Mouse (Mus musculus) Patski (cell line): Measurements from ENCODE around the gene Paxip1. TPM values are rescaled to one million over a fixed set of nuclear protein-coding genes. Genes with fewer than 3 reads are reported as not detected.

Experiments used
- ATAC-seq: fragments of 100-300 bp; one replicate; pipeline ENCODE4 v1.8.0; 2021
- CTCF ChIA-PET: fragments of 350-600 bp; sonication (Branson Sonifier 250); formaldehyde crosslinking; loops from one replicate; lab custom pipeline; 2022; ENCODE audit warnings: inconsistent platforms; lab: Charles Lee
- POLR2A ChIA-PET: fragments of 350-600 bp; sonication (Branson Sonifier 250); formaldehyde crosslinking; loops from one replicate; lab custom pipeline; 2022; ENCODE audit warnings: antibody characterized with exemption, inconsistent platforms; lab: Charles Lee
- DNase-seq: peaks from one replicate; pipeline ENCODE4 v3.0.0-alpha.2; 2011; ENCODE audit warnings: low read depth, low spot score
- H3K27me3 ChIP-seq: fragments of 371-371 bp; one replicate; pipeline ENCODE4 v1.5.1; 2021
- CTCF ChIP-seq: fragments of 100-300 bp; IDR thresholded peaks from one replicate; pipeline ENCODE4 v1.5.1; 2021
- in situ Hi-C: fragments of 300-500 bp; cut with MboI; formaldehyde crosslinking; loops from 3 replicates; pipeline ENCODE4 v1.11.1; 2018; ENCODE audit warnings: low pct_unique_long_range_greater_than_20kb, mixed read lengths
- polyA plus RNA-seq: library from polyadenylated mRNA; unstranded; gene quantifications from one replicate; pipeline ENCODE4 v1.2.3, GENCODE M21; 2021

Gene Paxip1
- polyA plus RNA-seq, 1 experiment from 2014 or later: 31.9 TPM

GRCm38 (mm10) chr5:27705020-27705419, 86.5 kb downstream of the Paxip1 start:
- in situ Hi-C loops: no loop called here
- DNase-seq (no peak), ATAC-seq (no peak)
- CTCF ChIA-PET: interaction anchor here (1.6 kb wide), 1 partner anchor 15 kb away, joined by 4 read pairs; no protein-coding TSS in a partner anchor
- H3K27me3 ChIP-seq: no peaks in the 10 kb centered on the region
- POLR2A ChIA-PET: no interaction called here
- no peak for TF ChIP-seq CTCF

GRCm38 (mm10) chr5:27702482-27702881, 89.0 kb downstream of the Paxip1 start:
- H3K27me3 ChIP-seq: no peaks in the 10 kb centered on the region
- DNase-seq: no peak
- TF ChIP-seq CTCF: no peak
- ATAC-seq: no peak
- ChIA-PET POLR2A (no interaction called here), CTCF (interaction anchor here (2.1 kb wide), 1 partner anchor 11 kb away, joined by 5 read pairs; no protein-coding TSS in a partner anchor)
- in situ Hi-C loops: no loop called here

Other genes starting within 250 kb of the Paxip1 start
- not detected for gene Htr5a, start 50.5 kb upstream of the Paxip1 start, polyA plus RNA-seq